Mouse (Mus musculus) liver (tissue): ENCODE results near the gene Nrf1.

ENCODE experiments used
- DNase-seq: peaks from one replicate; pipeline ENCODE4 v3.0.0-alpha.2; 2020; ENCODE audit warnings: mixed read lengths

The Nrf1 gene

GRCm38 (mm10) chr6:30081339-30081738 lies 33.6 kb downstream of the Nrf1 start:
- DNase-seq = no peak

- DNase-seq = no peak
These were observed 35.5 kb downstream of the Nrf1 start for GRCm38 (mm10) chr6:30083307-30083706.

GRCm38 (mm10) chr6:30085351-30085750 lies 37.6 kb downstream of the Nrf1 start:
- no peak for DNase-seq

GRCm38 (mm10) chr6:30091221-30091620 lies 43.4 kb downstream of the Nrf1 start:
- no peak for DNase-seq

- no peak for DNase-seq
These were observed 45.0 kb downstream of the Nrf1 start for GRCm38 (mm10) chr6:30092816-30093215.

DNA sequence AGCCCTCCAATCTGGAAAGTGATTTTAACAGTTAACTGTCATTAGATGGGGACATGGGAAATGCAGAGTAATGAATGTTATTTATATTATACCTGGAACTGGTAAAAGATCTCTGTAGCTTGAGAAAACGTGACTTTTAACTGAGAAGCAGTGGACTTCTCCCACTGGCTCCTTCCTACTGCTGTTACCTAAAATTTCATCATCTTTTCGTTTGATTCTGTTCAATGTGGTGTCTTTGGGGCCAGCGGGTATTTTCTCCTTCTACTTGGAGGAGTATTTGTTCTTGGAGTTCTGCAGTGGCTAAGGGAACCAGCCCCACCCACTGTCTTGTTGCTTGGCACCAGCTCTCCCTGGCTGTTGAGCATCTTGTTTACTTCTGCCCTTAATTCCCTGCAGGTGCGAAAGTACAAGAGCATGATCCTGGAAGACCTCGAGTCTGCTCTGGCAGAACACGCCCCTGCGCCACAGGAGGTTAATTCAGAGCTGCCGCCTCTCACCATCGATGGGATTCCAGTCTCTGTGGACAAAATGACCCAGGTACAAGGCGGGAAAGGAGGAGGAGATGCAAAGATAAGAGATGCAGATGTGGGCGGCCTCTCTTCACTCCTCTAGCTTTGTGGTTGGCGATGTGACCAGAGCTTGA lies 54.1 kb downstream of the Nrf1 start:
- no peak for DNase-seq

- DNase-seq = no peak
These were observed 58.3 kb downstream of the Nrf1 start for GRCm38 (mm10) chr6:30106091-30106490.

- no peak for DNase-seq
These were observed 59.7 kb downstream of the Nrf1 start for GRCm38 (mm10) chr6:30107456-30107855.

DNA sequence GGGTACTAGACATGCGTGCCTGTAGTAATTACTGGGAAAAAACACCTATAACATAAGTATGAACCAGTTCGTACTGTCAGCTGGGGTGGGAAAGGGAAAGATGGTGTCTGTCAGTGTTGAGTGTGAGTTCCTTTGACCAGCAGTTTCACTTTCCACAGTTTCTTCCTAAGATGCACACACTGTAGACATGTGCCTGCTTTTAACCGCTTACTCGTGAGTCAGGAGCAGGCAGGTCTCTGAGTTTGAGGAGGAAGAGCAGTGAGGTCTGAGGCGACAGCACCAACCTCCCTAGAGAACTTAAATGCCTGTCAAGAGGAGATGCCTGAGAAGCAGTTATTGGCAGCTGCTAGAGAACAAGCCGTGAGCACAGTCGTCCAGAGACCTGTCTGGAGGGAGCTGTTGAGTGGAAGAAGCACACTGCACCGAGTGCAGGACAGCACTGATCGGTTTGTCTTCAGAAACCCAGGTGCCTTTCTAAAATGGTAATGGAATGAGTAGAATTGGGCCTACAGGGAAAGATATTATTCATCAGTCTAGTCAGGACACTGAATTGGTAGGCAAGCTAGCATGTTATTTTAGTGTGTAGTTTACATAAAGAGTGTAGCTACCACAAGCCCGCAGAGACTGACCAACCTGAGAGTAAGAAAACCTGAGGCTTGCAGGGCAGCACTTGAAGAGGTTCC lies 62.2 kb downstream of the Nrf1 start:
- DNase-seq = no peak

DNA sequence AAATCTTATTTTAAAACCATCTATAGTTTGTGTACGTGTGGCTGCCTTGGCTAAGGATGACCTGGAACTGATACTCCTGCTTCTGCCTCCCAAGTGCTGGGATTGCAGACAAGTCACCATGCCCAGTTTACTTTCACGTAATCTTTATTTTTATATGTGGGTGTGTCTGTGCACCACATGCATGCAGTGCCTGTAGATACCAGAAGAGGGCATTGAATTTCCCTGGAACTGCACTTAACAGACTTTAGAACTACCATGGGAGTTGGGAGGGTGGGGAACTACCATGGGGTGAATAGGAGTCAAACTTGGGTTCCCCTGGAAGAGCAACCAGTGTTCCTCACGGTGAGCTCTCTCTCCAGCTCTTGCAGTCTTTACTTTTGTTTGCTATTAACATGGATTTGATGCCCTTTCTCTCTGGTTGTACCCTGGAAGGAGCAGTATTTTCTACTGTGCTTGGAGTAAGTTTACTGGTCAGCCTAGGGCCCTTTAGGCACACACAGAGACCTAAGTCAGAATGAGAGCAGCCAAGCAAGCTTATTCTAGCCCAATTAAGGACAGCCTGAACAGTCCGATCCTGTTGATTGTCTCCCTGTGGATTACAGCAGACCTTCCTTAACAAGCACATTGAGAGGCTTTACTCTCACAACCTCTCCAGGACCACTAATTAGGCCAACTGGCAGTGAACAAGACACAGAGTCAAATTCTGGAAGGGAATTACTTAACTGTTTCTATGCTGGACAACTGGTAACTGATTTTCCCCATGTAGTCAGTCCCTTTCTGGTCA lies 64.8 kb downstream of the Nrf1 start:
- DNase-seq = no peak

DNA sequence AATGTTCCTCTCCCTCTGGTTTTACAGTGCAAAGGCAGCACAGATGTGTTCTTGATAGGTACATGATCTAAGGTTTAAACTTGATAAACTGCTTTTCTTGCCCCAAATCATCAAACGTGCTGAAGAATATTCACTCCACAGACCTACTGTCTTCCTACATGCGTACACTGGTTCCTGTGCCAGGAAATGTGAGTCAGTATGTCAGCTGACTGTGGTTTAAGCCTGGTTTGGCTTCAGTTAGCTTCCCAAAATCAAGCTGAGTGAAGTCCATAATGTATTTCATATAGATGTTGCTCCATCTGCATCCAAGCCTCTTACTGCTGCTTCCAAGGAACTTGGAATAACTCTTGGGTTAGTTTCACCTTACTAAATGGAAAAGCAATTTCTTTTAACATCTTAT lies 66.3 kb downstream of the Nrf1 start:
- no peak for DNase-seq

DNA sequence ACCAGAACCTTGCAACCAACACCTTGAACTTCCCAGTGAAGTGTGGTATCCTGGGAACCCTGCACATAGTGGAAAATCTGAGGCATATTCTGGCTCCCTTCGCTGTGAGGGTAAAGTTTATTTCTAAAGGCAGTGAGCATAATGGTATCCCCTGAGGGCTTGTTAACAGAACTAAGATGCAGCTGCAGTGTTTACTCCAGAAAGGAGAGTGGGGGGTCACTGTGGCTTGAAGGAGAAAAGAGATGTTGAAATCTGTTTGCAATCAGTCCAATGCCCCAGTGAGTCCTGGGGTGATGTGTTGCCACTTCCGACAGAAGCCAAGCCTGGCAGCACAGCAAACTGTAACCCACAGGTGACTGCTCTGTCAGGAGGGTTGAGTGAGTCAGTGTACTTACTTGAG lies 73.4 kb downstream of the Nrf1 start:
- no peak for DNase-seq

DNA sequence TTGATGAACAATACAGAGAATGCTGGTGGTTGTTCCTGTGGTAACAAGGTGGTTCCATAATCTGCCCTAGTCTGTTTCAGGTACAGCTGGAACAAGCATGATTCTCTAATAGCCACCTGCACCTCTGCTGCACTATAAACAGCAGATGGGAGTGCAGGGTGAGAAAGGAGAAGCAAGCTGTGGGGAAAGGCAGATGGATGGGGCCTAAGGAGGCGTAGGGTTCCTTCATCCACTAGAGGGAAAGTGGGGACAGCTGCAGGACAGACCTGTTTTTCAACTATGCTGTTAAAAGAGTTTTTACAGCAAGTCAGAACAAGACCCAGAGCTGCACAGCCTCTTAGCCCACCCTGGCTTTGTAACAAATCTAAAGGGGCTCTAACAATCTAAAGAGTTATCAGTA lies 73.8 kb downstream of the Nrf1 start:
- no peak for DNase-seq

GRCm38 (mm10) chr6:30123391-30123790 lies 75.6 kb downstream of the Nrf1 start:
- no peak for DNase-seq

GRCm38 (mm10) chr6:30126060-30126459 lies 78.3 kb downstream of the Nrf1 start:
- DNase-seq = peak; percentile 52

GRCm38 (mm10) chr6:30126766-30127165 lies 79.0 kb downstream of the Nrf1 start:
- DNase-seq = no peak

DNA sequence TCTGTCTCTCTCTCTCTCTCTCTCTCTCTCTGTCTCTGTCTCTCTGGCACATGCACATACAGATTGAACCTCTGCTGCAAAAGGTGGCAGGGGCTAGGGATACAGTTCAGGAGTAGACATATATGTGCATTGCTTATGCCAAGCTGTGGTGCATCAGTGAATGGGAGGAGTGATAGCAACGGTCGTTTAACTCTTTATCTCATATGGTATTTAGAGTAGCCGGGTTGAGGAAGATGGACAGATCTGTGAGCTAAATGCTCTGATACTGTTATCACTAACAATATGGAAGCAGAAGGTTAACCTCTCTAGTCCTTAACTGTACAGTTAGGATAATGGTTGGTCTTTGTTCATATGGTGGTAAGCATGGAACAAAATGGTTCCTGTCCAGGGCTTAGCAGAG lies 84.6 kb downstream of the Nrf1 start:
- DNase-seq = no peak

DNA sequence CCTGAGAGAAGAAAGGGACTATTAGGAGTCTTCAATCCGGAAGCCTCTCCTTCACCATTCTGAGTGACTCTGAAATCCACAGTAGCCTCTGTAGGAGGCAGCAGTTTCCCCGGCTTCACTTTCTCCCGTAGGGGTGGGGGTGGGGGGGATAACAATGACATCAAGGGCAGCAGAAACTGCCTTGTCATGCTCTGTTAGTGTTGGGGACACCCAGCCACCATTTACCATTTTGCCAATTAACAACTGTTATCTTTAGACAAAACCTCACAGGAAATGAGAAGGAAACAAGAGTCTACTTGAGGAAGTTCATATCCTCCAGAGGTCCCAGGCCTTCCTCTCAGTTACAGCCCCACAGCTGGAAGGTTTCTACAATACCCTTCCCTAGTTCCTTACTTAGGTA lies 87.8 kb downstream of the Nrf1 start:
- peak; percentile 43 for DNase-seq

- no peak for DNase-seq
These were observed 89.4 kb downstream of the Nrf1 start for GRCm38 (mm10) chr6:30137227-30137626.

DNA sequence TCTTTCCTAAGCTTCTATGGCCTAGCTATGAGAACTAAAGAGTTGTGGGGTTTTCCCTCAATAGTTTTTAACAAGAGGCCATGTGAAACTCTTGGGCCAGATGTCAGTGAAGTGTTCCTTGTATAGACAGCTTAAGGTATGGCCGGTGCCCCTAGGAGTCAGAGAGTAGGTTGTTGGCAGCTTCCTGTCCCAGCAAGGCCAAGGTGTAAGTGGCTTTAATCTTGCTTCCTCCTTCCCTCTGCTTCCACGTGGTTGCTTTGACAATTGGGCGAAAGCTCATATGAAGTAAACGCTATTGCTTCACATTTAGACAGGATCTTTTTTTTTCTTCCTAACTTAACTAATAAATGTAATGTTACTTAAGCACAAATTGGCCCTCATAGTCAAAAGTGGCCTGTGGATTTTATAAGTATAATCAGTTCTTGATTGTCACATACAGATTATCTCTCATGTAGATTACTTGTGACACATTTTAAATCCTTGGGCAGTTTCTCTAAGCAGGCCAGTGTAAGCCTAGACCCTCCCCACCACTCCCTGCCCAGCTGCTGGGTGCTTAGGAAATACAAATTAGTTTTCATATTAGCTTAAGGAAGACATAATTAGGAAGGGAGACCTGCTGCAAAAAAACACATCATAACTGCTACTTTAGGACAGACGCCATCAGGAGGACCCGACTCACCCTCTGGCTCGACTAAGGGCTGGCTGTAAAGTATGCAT lies 91.7 kb downstream of the Nrf1 start:
- no peak for DNase-seq

DNA sequence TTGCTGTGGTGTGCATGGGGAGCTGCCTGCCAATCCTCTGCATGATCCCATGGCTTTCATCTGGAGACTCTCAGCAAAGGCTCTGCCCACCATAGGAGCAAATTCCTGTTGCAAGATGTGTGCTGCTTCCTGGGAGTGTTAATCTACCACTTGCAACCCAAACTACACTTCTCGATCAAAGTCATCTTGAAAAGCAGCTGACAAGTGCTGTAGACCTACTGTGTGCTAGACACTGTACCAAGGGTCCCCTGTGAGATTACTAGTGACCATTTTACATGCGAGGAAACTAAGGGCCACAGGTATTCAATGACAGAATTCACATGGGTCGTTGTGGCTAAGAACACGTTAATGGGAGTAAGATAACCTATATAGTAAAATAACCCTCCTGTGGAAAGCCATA lies 95.5 kb downstream of the Nrf1 start:
- DNase-seq = no peak

- peak; percentile 91 for DNase-seq
These were observed 99.3 kb downstream of the Nrf1 start for GRCm38 (mm10) chr6:30147058-30147457.

- peak; percentile 78 for DNase-seq
These were observed 100.0 kb downstream of the Nrf1 start for GRCm38 (mm10) chr6:30147753-30148152.
